Mouse (Mus musculus): Measurements from ENCODE around the gene Irak2.
"Not testable (repeated sequence)": the region's sequence is repeated elsewhere in the genome, so short reads cannot be mapped to it uniquely, and the experiment has no call there.

Gene Irak2

DNA sequence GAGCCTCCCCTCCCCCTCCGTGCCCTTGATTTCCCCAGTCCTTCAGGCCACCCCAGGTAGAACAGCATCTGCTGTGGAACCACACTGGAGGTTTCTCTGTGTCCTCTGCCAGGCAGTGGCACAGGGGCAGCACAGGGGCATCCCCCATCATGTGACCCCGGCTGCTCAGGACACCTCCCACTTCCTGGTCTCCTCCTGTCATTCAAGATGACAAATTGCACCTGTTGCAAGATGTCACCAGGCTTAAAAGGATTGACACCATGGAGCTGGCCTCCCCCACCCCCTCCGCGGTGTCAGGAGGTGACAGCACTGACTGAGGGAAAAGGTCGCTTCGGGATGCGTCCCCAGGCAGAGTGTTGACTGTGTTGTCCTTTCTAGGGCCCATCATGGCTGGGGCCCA, 31.6 kb downstream of the Irak2 start:
- DNase-seq, result no peak

DNA sequence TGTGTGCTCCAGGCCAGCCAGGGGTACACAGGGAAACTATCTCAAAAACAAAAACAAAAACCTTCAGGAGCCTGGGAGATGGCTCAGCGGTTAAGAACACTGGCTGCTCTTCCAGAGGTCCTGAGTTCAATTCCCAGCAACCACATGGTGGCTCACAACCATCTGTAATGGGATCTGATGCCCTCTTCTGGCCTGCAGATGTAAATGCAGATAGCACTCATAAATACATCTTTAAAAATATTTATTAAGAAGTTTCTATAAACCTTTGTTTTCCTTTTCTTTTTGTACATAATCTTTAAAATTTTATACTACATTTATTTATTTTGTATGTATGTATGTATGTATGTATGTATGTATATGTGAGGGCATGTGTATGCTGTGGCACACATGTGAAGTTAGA, 33.8 kb downstream of the Irak2 start:
- DNase-seq, result not testable (repeated sequence)

DNA sequence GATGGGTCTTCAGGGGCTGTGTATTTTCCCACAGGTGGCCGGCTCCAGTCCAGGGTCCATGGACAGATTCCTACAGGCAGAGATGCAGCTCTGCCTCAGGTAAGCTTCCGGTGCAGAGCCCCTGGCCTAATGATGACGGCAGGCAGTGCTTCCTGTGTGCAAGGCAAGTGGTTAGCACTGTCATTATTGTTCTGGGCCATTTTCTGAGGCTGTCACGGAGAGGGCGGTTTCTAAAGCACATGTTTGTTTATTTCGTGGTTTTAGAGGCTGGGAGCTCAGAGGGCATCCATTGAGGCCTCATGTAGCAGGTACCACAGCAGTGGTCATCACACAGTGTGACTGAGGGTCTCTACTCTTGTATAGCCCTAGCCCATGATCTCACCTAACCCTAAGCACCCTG, 34.7 kb downstream of the Irak2 start:
- DNase-seq, result no peak

DNA sequence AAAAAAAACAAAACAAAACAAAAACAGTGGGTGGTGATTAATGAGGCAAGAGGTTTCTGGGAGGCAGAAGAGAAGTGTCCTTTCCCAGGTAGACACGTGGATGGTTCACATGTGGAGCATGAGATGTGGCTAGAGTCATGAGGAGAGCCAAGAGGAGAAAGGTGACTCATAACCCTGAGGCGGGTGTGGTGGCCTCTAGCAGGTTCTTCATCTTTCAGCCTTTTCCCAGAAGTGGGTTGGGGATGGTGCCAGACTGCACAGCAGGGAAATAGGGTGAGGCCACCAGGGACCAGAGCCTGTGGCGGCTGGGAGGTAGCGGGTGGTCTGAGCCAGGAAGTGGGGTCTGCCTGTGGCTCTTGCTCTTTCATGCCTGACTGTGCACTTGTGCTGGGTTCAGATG, 37.0 kb downstream of the Irak2 start:
- DNase-seq, result no peak

DNA sequence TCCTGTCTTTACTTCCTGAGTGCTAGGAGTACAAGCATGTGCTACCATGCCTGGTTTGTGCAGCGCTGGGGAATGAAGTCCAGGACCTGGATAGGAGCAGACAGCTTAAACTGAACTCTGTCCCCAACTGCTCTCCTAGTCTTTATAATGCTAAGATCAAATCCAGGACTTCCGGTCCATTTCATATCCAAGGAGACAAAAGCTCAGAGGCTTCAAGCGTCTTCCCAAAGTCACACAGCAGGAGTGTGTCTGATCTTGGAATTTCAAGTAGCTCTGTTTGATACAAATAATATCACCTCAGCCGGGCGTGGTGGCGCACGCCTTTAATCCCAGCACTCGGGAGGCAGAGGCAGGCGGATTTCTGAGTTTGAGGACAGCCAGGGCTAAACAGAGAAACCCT, 37.7 kb downstream of the Irak2 start:
- no peak for DNase-seq

DNA sequence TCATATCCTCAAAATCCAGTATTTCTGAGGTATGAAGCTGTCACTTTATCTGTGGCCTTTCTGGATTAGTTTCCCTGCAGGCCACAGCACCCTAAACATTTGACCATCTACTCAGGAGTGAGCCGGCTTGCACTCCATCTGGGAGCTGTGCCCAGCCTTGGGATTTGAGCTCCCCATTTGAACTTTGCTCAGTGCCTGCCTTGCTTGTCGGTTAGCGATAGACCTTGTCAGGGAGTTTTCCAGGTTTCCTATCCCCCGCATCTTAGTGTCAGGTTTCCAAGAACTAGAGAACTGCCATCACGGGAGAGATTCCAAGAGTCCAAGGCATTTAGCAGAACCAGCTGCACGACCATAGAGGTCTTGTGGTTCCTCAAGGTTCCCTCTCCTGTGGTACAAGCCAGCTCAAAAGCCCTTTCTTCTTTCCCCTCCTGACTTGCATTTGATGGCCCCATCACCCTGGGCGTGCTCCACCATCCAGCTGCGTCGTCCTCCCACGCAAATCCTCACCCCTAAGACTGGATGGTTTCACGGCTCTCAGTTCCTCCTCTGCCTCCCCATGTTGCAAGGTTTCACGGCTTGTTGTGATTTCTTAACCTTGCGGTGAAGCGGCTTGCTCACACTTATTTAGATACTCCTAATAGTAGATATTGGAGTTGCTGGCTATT, 38.9 kb downstream of the Irak2 start:
- no peak for DNase-seq

DNA sequence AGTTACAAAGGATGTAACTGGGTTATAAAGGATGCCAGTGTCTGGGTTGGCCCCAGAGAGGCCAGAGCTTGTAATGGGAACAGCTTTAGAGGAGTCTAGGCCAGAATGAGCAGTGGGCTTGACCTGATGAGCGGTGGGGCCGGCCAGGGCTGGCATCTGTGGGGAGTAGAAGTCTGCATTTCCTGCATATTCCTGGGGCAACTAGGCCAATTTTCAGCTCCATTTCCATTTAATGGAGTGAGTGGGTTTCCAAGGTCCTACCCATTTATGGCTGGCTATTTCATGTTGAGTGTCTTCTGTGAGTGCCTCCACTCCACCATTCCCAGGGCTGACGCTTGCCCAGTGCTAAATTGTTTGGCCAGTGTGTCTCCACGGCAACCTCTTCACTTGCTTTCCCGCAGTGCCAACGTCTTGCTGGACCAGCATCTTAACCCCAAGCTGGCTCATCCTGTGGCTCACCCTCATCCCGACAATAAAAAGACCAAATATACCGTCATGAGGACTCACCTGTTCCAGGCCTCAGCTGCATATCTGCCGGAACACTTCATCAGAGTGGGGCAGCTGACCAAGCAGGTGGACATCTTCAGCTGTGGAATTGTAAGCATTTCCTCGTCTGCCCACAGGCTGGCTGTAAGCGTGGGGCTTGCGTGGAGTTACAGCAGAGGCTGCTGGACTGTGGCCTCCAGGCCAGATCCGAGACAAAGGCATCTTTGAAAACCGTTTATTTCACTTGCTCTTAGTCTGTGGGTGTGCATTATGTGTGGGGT, 40.2 kb downstream of the Irak2 start:
- DNase-seq, result no peak

DNA sequence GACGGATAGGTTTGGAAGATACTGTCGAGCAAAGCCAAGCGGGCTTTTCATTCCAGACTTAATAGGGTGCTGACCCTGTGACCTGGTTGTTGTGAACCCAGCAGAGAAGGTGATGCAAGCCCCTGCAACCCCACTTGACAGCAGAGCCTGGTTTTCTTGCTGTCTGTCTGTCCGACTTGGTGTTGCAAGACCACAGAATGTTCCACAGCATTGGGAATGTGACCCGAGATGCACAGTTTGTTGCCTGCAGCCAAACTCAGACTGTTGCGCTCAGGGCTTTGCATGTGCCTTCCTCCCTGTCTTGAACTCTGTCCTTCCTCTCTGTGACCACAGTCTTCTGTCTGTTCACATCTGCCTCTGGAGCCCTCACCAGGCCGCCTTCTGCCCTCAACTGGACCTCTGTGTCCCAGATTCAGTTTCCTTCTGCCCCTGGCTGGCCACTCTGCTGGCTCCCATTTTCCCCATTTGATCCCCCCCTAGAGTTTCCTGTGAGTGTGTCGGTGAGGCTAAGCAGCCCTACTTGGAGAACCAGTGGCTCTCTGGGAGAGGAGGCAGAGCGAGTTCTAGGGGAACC, 41.8 kb downstream of the Irak2 start:
- DNase-seq, result no peak

DNA sequence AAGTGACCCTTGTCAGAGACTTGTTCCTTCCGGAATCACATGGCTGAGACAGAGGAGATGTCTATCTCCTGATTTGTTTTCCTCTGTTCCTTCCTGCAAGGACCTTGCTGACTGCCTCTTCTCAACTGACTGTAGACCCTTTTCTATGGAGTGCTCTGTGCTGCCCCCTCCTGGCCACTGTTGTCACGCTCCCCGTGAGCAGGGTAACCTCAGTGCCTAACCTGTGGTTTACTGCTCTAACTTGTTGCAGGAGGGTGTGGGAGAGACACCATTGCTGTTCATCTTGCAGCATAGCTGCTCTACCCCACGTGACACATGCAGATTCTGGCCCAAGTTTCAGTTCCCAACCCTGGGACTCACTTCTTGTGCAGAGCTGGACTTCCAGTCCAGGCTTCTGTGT, 43.0 kb downstream of the Irak2 start:
- peak; percentile 58 for DNase-seq

DNA sequence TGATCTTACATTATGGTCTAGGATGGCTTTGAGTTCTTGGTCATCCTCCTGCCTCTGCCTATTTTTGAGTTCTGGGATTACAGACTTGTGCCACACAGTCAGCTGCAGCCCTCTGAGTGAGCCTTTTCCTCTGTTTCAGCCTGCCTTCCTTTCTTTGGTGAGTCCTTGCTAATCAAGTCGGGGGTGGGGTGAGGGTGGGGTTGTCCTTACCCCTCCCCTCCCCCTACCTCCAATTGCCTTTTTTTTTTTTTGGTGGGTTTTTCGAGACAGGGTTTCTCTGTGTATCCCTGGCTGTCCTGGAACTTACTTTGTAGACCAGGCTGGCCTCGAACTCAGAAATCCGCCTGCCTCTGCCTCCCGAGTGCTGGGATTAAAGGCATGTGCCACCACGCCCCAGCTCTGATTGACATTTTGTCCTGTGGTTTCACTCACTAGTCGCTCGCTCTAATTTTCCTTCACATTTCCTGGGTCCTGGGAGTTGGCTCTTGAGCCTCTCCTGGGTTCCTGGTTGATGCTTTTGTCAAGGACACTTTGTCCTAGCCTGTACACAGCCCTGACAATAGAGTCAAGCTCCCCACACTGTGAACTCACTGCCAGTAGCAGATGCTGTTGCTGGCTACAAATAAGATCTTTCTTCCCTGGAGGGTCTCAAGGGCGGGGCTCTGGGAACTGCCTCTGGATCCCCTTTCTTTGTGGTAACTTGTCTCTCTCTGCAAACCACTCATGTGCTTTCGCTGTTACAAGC, 45.0 kb downstream of the Irak2 start:
- DNase-seq, result no peak

DNA sequence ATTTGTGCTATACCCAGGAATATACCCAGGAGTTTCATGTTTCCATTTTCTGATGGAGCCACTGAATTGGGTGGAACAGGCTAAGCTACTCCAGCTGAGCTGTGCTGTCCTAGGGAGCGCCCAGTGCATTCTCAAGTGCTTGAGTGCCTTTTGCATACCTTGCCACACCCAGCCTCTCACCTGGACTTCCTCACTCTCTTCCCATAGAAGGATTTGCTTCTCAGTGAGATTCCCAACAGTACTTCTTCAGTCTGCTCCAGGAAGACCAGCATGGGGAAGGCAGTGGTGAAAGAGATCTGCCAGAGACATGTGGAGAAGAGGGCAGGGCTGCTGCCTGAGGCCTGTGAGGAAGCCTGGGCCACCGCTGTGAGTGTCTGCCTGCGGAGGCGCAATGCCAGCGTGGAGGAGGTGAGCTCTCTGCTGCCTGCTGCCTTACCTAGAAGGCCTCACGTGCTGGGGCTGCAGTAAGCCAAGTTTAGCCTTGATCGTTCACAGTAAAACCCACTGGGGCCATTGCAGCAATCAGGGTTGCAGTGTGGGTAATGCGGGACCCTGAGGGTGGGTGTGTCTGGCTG, 48.4 kb downstream of the Irak2 start:
- DNase-seq, result no peak

DNA sequence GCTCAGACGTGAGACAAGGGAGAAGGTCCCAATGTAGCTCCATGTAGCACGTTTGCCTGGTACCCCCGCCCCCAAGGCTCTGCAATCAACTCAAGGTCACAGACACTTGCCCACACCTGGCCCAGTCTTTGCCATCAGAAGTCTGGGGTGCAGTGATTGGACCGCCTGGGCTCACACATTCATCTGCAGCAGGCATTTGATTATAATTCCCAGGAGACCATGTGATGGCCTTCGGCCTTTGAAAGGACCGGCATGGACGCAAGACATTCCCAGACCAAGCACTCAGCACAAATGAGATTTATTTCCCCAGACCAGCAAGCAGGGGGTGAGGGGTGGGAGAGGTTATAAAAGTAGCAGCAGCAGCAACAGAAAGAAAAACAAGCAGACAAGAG, 51.7 kb downstream of the Irak2 start:
- no peak for DNase-seq

DNA sequence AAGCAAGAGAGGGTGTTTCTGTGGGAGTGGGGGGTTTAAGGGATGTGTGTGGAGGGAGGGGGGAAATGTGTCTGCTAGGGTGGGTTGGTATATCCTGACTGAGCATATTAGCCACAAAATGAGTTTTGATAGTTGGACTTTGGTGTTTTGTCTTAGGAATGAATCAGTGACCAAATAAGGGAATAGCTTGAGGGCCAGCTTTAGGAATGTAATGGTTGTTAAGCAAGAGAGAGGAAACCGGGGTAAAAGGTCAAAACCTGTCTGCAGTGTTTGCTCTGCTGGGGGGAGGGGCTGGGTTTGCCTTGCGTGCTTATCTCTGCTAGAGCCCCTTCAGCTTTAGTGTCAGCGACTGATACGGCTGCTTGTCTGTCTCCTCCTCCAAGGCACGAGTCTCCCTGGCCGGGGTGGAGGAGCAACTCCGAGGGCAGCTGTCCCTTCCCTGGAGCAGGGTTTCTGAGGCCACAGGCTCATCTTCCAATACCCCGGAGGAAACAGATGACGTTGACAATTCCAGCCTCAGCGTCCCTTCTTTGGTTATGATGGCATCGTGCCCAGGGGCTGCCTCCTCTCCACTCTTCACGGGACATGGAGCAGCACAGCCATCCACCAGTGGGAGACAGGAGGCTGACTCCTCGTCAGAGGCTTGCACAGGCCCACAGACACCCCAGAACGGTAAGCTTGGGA, 52.3 kb downstream of the Irak2 start:
- no peak for DNase-seq

DNA sequence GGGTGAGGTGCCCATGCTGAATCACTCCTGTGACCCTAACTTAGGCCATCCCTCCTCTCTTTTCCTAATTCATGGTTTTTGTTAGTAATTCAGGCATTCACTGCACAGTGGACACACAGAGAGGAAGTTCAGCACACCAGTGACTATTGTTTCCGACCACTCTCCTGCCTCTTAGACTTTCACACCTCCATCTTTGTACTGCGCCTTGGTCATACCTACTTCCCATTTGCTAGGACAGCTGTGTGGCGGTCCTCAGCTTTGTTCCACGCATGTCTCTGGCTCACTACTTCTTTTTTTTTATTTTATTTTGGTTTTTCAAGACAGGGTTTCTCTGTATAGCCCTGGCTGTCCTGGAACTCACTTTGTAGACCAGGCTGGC, 52.8 kb downstream of the Irak2 start:
- no peak for DNase-seq

DNA sequence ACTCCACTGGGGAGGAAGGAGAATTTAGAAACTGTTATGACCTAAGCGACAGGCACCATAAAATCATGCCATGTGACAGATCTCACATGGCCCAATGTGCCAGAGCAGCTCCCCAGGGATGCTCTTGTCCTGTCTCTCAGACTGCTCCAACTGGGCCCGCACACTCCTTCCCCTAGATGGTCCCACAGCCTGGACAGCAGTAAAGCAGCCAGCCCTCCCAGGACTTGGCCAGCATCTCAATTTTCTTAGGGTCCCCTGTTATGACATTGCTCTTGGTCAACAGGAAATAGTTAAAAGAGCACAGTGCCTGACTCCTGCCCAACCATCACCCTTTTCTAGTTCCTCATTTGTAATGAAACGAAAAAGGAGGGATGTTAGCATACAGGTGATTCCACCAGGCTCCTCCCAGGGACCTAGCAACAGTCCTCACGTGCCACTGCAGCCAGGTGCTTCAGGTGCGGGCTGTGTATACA, 54.4 kb downstream of the Irak2 start:
- no peak for DNase-seq

DNA sequence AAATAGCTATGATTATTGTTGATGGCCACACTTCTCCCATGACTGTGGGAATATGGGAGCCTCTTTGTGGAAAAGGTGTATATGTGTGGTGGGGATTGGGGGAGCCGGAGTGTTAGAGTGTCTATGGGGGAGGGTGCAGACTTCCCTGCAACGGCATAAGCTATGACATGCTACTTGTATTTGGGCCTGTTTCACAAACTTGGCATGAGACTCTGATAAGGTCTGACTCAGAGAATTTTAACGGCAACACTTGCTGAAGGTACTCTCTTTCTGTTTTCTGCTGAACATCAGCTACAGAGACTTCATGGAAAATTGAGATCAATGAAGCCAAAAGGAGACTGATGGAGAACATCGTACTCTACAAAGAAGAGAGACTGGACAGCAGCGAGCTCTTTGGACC, 55.1 kb downstream of the Irak2 start:
- no peak for DNase-seq

DNA sequence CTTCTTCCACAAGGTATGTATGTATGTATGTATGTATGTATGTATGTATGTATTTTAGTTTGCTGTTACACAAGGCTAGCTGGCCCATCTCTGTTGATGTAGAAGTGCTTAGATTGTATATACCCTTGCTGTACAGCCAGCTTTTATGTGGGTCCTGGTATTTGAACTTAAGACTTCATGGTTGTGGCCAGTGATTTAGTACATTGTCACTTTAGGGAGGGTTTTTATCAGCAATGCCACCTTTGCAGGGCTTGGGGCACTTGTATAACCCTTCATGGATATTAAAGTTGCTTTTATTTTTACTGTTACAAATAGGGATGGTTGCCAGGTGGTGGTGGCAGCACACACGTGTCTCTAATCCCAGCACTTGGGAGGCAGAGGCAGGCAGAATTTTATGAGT, 56.9 kb downstream of the Irak2 start:
- no peak for DNase-seq

DNA sequence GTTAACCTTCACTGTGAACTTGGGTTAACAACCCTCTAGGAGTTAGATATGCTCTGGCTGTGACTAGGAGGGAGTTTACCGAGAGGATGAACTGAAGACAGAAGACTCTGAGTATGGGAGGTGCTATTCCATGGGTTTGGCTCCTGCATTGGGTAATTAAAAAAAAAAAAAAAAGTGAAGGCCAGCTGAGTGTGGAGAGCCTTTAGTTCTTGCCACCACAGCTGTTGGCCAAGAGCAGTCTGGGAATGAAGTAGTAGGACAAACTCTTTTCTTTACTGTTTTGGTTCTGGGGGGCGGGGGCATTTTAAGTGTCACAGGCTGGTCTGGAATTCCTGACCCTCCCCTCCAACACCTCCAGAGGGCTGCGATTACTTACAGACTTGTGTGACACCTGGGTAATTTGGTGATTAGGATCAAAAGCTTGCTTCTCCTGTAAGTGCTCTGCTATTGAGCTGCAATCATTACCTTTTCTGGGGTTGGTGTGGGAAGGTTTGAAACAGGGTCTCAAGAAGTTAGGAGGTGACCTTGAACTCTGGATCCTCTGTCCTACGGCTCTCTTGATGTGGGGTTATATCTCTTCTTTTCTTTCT, 57.6 kb downstream of the Irak2 start:
- no peak for DNase-seq

DNA sequence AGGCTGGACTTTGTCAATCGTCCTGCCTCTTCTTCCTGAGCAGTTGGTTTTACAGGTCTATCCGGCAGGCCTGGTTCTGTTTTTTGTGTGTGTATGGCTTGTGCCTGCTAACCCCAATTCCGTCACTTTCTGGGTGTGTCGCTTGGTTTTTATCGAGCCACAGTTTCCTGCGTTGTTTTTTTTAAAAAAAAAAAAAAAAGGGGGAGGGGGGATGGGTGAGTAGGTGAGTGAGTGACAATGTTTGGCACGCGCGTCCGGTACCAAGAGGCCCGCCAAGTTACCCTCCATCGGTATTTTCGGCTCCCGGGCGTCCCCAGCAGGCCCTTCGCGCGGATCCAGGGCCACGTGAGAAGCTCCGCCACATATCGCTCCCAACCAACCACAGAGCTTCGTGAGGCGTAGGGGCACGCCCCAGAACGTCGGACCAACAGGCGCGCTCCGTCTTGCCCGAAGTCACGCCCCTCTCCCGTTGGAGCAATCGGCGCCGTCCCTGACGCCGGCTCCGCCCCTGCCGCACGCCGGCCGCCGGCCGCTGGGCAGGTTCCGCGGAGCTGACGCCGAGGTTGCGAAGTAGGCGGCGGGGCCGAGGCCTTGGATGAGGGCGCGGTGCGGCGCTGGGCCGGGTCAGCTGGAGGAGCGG, 58.4 kb downstream of the Irak2 start, which contains the start of gene Tatdn2:
Gene Tatdn2 (plus strand): TSS at position 469 of the 640 bp plus-strand sequence.
- peak; percentile 96 for DNase-seq

DNA sequence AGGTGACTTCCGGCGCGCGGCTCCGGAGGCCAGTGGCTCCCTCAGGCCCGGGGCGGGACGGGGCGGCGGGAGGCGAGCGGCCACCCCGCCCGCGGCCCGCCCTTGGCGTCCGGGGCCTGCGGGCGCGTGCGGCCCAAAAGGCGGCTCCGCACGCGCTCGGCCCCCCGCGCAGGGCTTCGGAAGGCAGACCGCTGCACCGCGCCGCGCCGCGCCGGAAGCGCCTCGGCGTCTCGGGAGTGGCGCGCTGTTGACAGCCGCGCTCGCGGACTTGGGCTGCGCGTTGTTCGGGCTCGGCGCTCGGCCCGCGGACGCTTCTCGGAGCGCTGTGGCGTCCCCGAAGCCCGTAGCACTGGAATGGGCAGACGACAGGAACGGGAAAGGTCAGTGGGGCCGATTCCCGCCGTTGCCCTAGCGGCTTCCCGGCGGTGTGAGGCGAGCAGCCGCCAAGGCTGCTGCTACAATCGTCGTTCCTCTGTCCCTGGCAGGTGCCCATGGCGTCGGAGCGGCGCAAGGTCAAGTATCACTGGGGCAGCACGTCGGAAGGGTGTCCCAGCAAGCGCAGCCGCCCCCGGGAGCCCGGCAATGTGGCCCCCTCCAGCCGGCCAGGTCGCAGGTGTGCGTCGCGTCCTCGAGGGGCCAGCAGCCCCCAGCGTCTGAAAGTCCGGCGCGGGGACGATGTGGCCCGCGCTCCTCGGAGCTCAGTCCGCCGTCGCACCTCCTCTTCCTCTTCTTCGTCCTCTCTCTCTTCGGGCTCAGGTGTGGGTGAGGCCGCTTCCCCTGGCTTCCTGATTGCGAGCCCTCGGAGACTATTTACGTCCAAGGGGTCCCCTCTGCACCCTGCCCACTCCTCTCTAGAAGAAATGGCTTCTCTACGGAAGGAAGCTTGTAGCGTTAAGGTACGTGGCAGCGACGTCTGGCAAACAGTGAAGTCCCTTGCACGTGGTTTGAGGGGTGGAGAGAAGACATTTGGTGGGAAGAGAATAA, 59.2 kb downstream of the Irak2 start:
- DNase-seq, result peak; percentile 37

Data from cerebellum, adult 11 months (tissue).